Mouse (Mus musculus) small intestine, adult 2 months (tissue): ENCODE measurements around the gene Sox10. TPM values are rescaled to one million over a fixed set of nuclear protein-coding genes. Genes with fewer than 3 reads are reported as not detected.

Experiments used
- H3K27ac ChIP-seq: fragments of 200-500 bp; 2 replicates; pipeline ENCODE4 v1.5.1; 2012; ENCODE audit warnings: low read depth, low read length, control low read depth, inconsistent platforms; ENCODE audit not compliant: insufficient read depth
- H3K27me3 ChIP-seq: fragments of 200-500 bp; 2 replicates; pipeline ENCODE4 v1.6.1; 2012; ENCODE audit warnings: mild to moderate bottlenecking, moderate library complexity, low read length, inconsistent platforms; ENCODE audit not compliant: control insufficient read depth, insufficient read depth
- H3K36me3 ChIP-seq: fragments of 200-500 bp; 2 replicates; pipeline ENCODE4 v1.6.1; 2012; ENCODE audit warnings: mild to moderate bottlenecking, low read length, control low read depth, inconsistent platforms; ENCODE audit not compliant: control insufficient read depth, insufficient read depth
- H3K4me1 ChIP-seq: fragments of 200-500 bp; 2 replicates; pipeline ENCODE4 v1.6.1; 2012; ENCODE audit warnings: low read length, inconsistent platforms, mixed read lengths; ENCODE audit not compliant: control insufficient read depth, insufficient read depth, insufficient read length
- H3K4me3 ChIP-seq: fragments of 200-500 bp; 2 replicates; pipeline ENCODE4 v1.5.1; 2012; ENCODE audit warnings: low read depth, mild to moderate bottlenecking, control low read depth, inconsistent platforms, low read length, moderate library complexity
- CTCF ChIP-seq: fragments of 200-500 bp; IDR thresholded peaks from 2 replicates; pipeline ENCODE4 v1.5.1; 2012; ENCODE audit warnings: low read depth, mild to moderate bottlenecking, control low read depth, inconsistent platforms, low read length, moderate library complexity, mixed read lengths; ENCODE audit not compliant: insufficient replicate concordance, insufficient read length; ENCODE audit errors: extremely low read depth
- POLR2A ChIP-seq: fragments of 200-500 bp; IDR thresholded peaks from 2 replicates; pipeline ENCODE4 v1.6.1; 2012; ENCODE audit warnings: low read depth, mild to moderate bottlenecking, control low read depth, inconsistent platforms, low read length, moderate library complexity
- WGBS: fragments of 180-500 bp; shearing (Covaris S2); methylation state at CpG from one replicate; pipeline ENCODE4 v1.1.7; 2018; 5-methylcytosine and 5-hydroxymethylcytosine counted together
- polyA plus RNA-seq: library from polyadenylated mRNA; depleted of rRNA; stranded (reverse); fragments of >200 nt; gene quantifications from 2 replicates; pipeline ENCODE4 v1.2.3, GENCODE M21; 2012

The Sox10 gene
- polyA plus RNA-seq, 1 experiment = 2.5 TPM

GRCm38 (mm10) chr15:79201491-79202150, 36.6 kb upstream of the Sox10 start:
- Histone ChIP-seq H3K27ac (no peak overlapping the region), H3K27me3 (peaks cover 5% of the 10 kb centered on the region; the same call in 1 of the 2 replicates), H3K4me1 (no peaks in the 10 kb centered on the region), H3K4me3 (no peak overlapping the region), H3K36me3 (no peaks in the 10 kb centered on the region)
- 38% methylated on average over 13 of the region's 13 CpGs for WGBS
- TF ChIP-seq CTCF (no peak), POLR2A (no peak)

GRCm38 (mm10) chr15:79199390-79199976, 34.4 kb upstream of the Sox10 start:
- peaks cover 5% of the 10 kb centered on the region; the same call in 1 of the 2 replicates for H3K27me3 ChIP-seq
- WGBS = 78% methylated on average over 12 of the region's 12 CpGs
- H3K36me3 ChIP-seq = no peaks in the 10 kb centered on the region
- H3K4me3 ChIP-seq = no peak overlapping the region
- TF ChIP-seq POLR2A (no peak), CTCF (no peak)
- H3K27ac ChIP-seq = no peak overlapping the region
- no peaks in the 10 kb centered on the region for H3K4me1 ChIP-seq

GRCm38 (mm10) chr15:79195492-79195891, 30.5 kb upstream of the Sox10 start:
- Histone ChIP-seq H3K4me3 (no peak overlapping the region), H3K4me1 (peaks cover 9% of the 10 kb centered on the region), H3K27me3 (no peaks in the 10 kb centered on the region), H3K36me3 (no peaks in the 10 kb centered on the region), H3K27ac (no peak overlapping the region)
- no peak for TF ChIP-seq CTCF
- TF ChIP-seq POLR2A = no peak
- 81% methylated on average over 8 of the region's 8 CpGs for WGBS

GRCm38 (mm10) chr15:79194946-79195345, 29.9 kb upstream of the Sox10 start:
- Histone ChIP-seq H3K4me1 (peaks cover 9% of the 10 kb centered on the region), H3K36me3 (no peaks in the 10 kb centered on the region), H3K4me3 (no peak overlapping the region), H3K27ac (no peak overlapping the region), H3K27me3 (no peaks in the 10 kb centered on the region)
- 92% methylated on average over 2 of the region's 2 CpGs for WGBS
- TF ChIP-seq CTCF = no peak
- TF ChIP-seq POLR2A = no peak

- no peaks in the 10 kb centered on the region for H3K27me3 ChIP-seq
- TF ChIP-seq CTCF (no peak), POLR2A (no peak)
- WGBS = 45% methylated on average over 9 of the region's 9 CpGs
- H3K27ac ChIP-seq = no peak overlapping the region
- H3K4me1 ChIP-seq = peaks cover 9% of the 10 kb centered on the region
- H3K36me3 ChIP-seq = no peaks in the 10 kb centered on the region
- H3K4me3 ChIP-seq = no peak overlapping the region
These were observed 29.0 kb upstream of the Sox10 start for GRCm38 (mm10) chr15:79194048-79194447.

GRCm38 (mm10) chr15:79192885-79193845, 28.1 kb upstream of the Sox10 start:
- Histone ChIP-seq H3K27me3 (no peaks in the 10 kb centered on the region), H3K4me3 (no peak overlapping the region), H3K27ac (no peak overlapping the region), H3K36me3 (no peaks in the 10 kb centered on the region), H3K4me1 (peaks cover 9% of the 10 kb centered on the region)
- WGBS = 30% methylated on average over 27 of the region's 27 CpGs
- no peak for TF ChIP-seq POLR2A
- no peak for TF ChIP-seq CTCF
